Mouse (Mus musculus) gastrocnemius, adult 18-20 months (tissue): ENCODE measurements at regions not wholly inside any gene's neighbourhood (a gene's known extent, or its start where the extent isn't known, plus 50 kb on each side); places are given as distances from the start of the nearest gene placed in this dataset.
A peak's percentile ranks its signal among the peaks of the same experiment; 100 is the strongest.

Experiments
- DNase-seq: peaks from one replicate; pipeline ENCODE4 v3.0.0; 2021; ENCODE audit warnings: low spot score

- DNase-seq: no peak
Measured at GRCm38 (mm10) chr1:64361959-64362638, 170.3 kb upstream of the Creb1 start.

- no peak for DNase-seq
Measured at GRCm38 (mm10) chr1:64343268-64343667, 189.2 kb upstream of the Creb1 start.

- DNase-seq: peak; percentile 8
Measured at GRCm38 (mm10) chr1:64341596-64341995, 190.8 kb upstream of the Creb1 start.

- no peak for DNase-seq
Measured at GRCm38 (mm10) chr1:64338575-64338961, 193.9 kb upstream of the Creb1 start.

GRCm38 (mm10) chr1:64337619-64338574, 194.5 kb upstream of the Creb1 start:
- DNase-seq: no peak

GRCm38 (mm10) chr1:64331566-64331965, 200.9 kb upstream of the Creb1 start:
- no peak for DNase-seq

- no peak for DNase-seq
Measured at GRCm38 (mm10) chr1:64330721-64331120, 201.7 kb upstream of the Creb1 start.

GRCm38 (mm10) chr1:64322197-64322596, 200.1 kb upstream of the Klf7 start:
- DNase-seq: no peak

GRCm38 (mm10) chr1:64319155-64319582, 197.1 kb upstream of the Klf7 start:
- no peak for DNase-seq

- no peak for DNase-seq
Measured at GRCm38 (mm10) chr1:64318440-64319154, 196.5 kb upstream of the Klf7 start.

- DNase-seq: no peak
Measured at GRCm38 (mm10) chr1:64317032-64317636, 195.1 kb upstream of the Klf7 start.

- no peak for DNase-seq
Measured at GRCm38 (mm10) chr1:64311371-64311770, 189.3 kb upstream of the Klf7 start.

GRCm38 (mm10) chr1:64308560-64308959, 186.5 kb upstream of the Klf7 start:
- no peak for DNase-seq

- DNase-seq: no peak
Measured at GRCm38 (mm10) chr1:64308088-64308487, 186.0 kb upstream of the Klf7 start.

GRCm38 (mm10) chr1:64305427-64306213, 183.5 kb upstream of the Klf7 start:
- DNase-seq: peak; percentile 59

- DNase-seq: peak; percentile 37
Measured at GRCm38 (mm10) chr1:64302833-64303358, 180.8 kb upstream of the Klf7 start.

- peak; percentile 43 for DNase-seq
Measured at GRCm38 (mm10) chr1:64301530-64302061, 179.5 kb upstream of the Klf7 start.

GRCm38 (mm10) chr1:64300951-64301529, 179.0 kb upstream of the Klf7 start:
- no peak for DNase-seq

- no peak for DNase-seq
Measured at GRCm38 (mm10) chr1:64298950-64299349, 176.9 kb upstream of the Klf7 start.

- no peak for DNase-seq
Measured at GRCm38 (mm10) chr1:64298188-64298587, 176.1 kb upstream of the Klf7 start.
